Mouse (Mus musculus) MEL (cell line): ENCODE measurements around the gene Msi2. TPM values are rescaled to one million over a fixed set of nuclear protein-coding genes. Genes with fewer than 3 reads are reported as not detected.

Experiments
- DNase-seq: peaks from one replicate; pipeline ENCODE4 v3.0.0; 2011; ENCODE audit warnings: low read depth, low spot score
- H3K27ac ChIP-seq: 2 replicates; pipeline ENCODE4 v1.5.1; 2012; ENCODE audit warnings: low read depth, mild to moderate bottlenecking, control low read depth, low read length, moderate library complexity; ENCODE audit not compliant: control insufficient read depth
- H3K27me3 ChIP-seq, 2 experiments: fragments of 150-350 bp in 1 of 2; sonication (generic) in 1 of 2; 2 replicates each; pipeline ENCODE4 v1.6.1; 2012; ENCODE audit warnings: low read length in 2 of 2, mild to moderate bottlenecking in 2 of 2, improper control_type of control experiment in 1 of 2, moderate library complexity in 1 of 2; ENCODE audit not compliant: insufficient read depth in 2 of 2, control insufficient read depth in 1 of 2
- H3K36me3 ChIP-seq, 2 experiments: 2 replicates each; pipeline ENCODE4 v1.6.1; 2012 to 2014; ENCODE audit warnings: low read length in 2 of 2, improper control_type of control experiment in 1 of 2, inconsistent platforms in 1 of 2, mild to moderate bottlenecking in 1 of 2; ENCODE audit not compliant: insufficient read depth in 2 of 2, control insufficient read depth in 1 of 2
- H3K4me1 ChIP-seq, 2 experiments: fragments of 150-350 bp in 1 of 2; sonication (generic) in 1 of 2; 2 replicates each; pipeline ENCODE4 v1.6.1; 2012; ENCODE audit warnings: low read length in 2 of 2, improper control_type of control experiment in 1 of 2, mild to moderate bottlenecking in 1 of 2; ENCODE audit not compliant: insufficient read depth in 2 of 2, control insufficient read depth in 1 of 2
- H3K4me3 ChIP-seq, 2 experiments: fragments of 150-350 bp in 1 of 2; sonication (generic) in 1 of 2; 2 replicates each; pipeline ENCODE4 v1.5.1; 2012; ENCODE audit warnings: low read depth in 2 of 2, low read length in 2 of 2, mild to moderate bottlenecking in 2 of 2, moderate library complexity in 2 of 2, control low read depth in 1 of 2, improper control_type of control experiment in 1 of 2; ENCODE audit not compliant: control insufficient read depth in 1 of 2, insufficient read depth in 1 of 2
- H3K79me2 ChIP-seq: 2 replicates; pipeline ENCODE4 v1.6.1; 2012; ENCODE audit warnings: mild to moderate bottlenecking, low read length, moderate library complexity; ENCODE audit not compliant: control insufficient read depth, poor library complexity, insufficient read depth
- H3K9ac ChIP-seq: 2 replicates; pipeline ENCODE4 v1.6.1; 2012; ENCODE audit warnings: low read depth, mild to moderate bottlenecking, control low read depth, low read length, moderate library complexity; ENCODE audit not compliant: control insufficient read depth, poor library complexity, severe bottlenecking
- H3K9me3 ChIP-seq: fragments of 150-350 bp; sonication (generic); replicated peaks from 2 replicates; pipeline ENCODE4 v1.6.1; 2012; ENCODE audit warnings: mild to moderate bottlenecking, low read length, improper control_type of control experiment, moderate library complexity; ENCODE audit not compliant: insufficient read depth
- BHLHE40 ChIP-seq: IDR thresholded peaks from 2 replicates; pipeline ENCODE4 v1.6.1; 2012; ENCODE audit warnings: low read depth, mild to moderate bottlenecking, inconsistent platforms, low read length, improper control_type of control experiment, borderline replicate concordance
- CHD2 ChIP-seq: IDR thresholded peaks from 2 replicates; pipeline ENCODE4 v1.6.1; 2011; ENCODE audit warnings: low read length, improper control_type of control experiment
- CTCF ChIP-seq, 3 experiments: IDR thresholded peaks in 2 of 3; conservative IDR thresholded peaks in 1 of 3; 2 replicates each; pipeline ENCODE4 v1.5.1; 2011 to 2012; ENCODE audit warnings: low read length in 3 of 3, low read depth in 2 of 3, mild to moderate bottlenecking in 2 of 3, improper control_type of control experiment in 1 of 3, inconsistent platforms in 1 of 3, mixed read lengths in 1 of 3, moderate library complexity in 1 of 3; ENCODE audit not compliant: control insufficient read depth in 1 of 3, insufficient read depth in 1 of 3, poor library complexity in 1 of 3, severe bottlenecking in 1 of 3
- E2F4 ChIP-seq: IDR thresholded peaks from 2 replicates; pipeline ENCODE4 v1.6.1; 2011; ENCODE audit warnings: low read depth, low read length, improper control_type of control experiment, borderline replicate concordance
- ETS1 ChIP-seq: IDR thresholded peaks from 2 replicates; pipeline ENCODE4 v1.6.1; 2012; ENCODE audit warnings: low read depth, mild to moderate bottlenecking, inconsistent platforms, low read length, improper control_type of control experiment, moderate library complexity
- GABPA ChIP-seq: IDR thresholded peaks from 2 replicates; pipeline ENCODE4 v1.6.1; 2012; ENCODE audit warnings: low read depth, mild to moderate bottlenecking, inconsistent platforms, low read length, improper control_type of control experiment, moderate library complexity
- JUND ChIP-seq: IDR thresholded peaks from 2 replicates; pipeline ENCODE4 v1.6.1; 2011; ENCODE audit warnings: low read depth, mild to moderate bottlenecking, improper control_type of control experiment, low read length
- KAT2A ChIP-seq: conservative IDR thresholded peaks from 2 replicates; pipeline ENCODE4 v1.6.1; 2012; ENCODE audit warnings: low read depth, low read length, improper control_type of control experiment, inconsistent platforms
- MAX ChIP-seq: IDR thresholded peaks from 2 replicates; pipeline ENCODE4 v1.6.1; 2011; ENCODE audit warnings: low read length, improper control_type of control experiment
- MEF2A ChIP-seq: IDR thresholded peaks from 2 replicates; pipeline ENCODE4 v1.6.1; 2014; ENCODE audit warnings: low read depth, mild to moderate bottlenecking, inconsistent platforms, low read length, improper control_type of control experiment; ENCODE audit not compliant: poor library complexity, insufficient replicate concordance, severe bottlenecking; ENCODE audit errors: extremely low read depth
- MXI1 ChIP-seq: IDR thresholded peaks from 2 replicates; pipeline ENCODE4 v1.6.1; 2011; ENCODE audit warnings: mild to moderate bottlenecking, low read depth, low read length, improper control_type of control experiment
- MYB ChIP-seq: IDR thresholded peaks from 2 replicates; pipeline ENCODE4 v1.6.1; 2011; ENCODE audit warnings: mild to moderate bottlenecking, low read depth, low read length, improper control_type of control experiment
- MYC ChIP-seq: IDR thresholded peaks from 2 replicates; pipeline ENCODE4 v1.6.1; 2011; ENCODE audit warnings: low read depth, mild to moderate bottlenecking, low read length, improper control_type of control experiment, moderate library complexity
- NELFE ChIP-seq: IDR thresholded peaks from 2 replicates; pipeline ENCODE4 v1.6.1; 2011; ENCODE audit warnings: low read depth, low read length, improper control_type of control experiment
- NRF1 ChIP-seq: IDR thresholded peaks from 2 replicates; pipeline ENCODE4 v1.6.1; 2014; ENCODE audit warnings: low read depth, mild to moderate bottlenecking, inconsistent platforms, low read length, improper control_type of control experiment, moderate library complexity; ENCODE audit not compliant: poor library complexity, insufficient read depth, severe bottlenecking
- POLR2AphosphoS2 ChIP-seq: IDR thresholded peaks from 2 replicates; pipeline ENCODE4 v1.6.1; 2011; ENCODE audit warnings: low read length, improper control_type of control experiment
- POLR2AphosphoS5 ChIP-seq: IDR thresholded peaks from 2 replicates; pipeline ENCODE4 v1.6.1; 2012; ENCODE audit warnings: low read depth, borderline replicate concordance, mild to moderate bottlenecking, inconsistent platforms, low read length, moderate library complexity, mixed read lengths
- SIN3A ChIP-seq: IDR thresholded peaks from 2 replicates; pipeline ENCODE4 v1.6.1; 2012; ENCODE audit warnings: low read length, improper control_type of control experiment, inconsistent platforms
- SMC3 ChIP-seq: IDR thresholded peaks from 2 replicates; pipeline ENCODE4 v1.6.1; 2011; ENCODE audit warnings: low read depth, low read length, improper control_type of control experiment
- TBP ChIP-seq: IDR thresholded peaks from 2 replicates; pipeline ENCODE4 v1.8.0; 2011; ENCODE audit warnings: low read depth, low read length, improper control_type of control experiment
- TCF12 ChIP-seq: IDR thresholded peaks from 2 replicates; pipeline ENCODE4 v1.6.1; 2014; ENCODE audit warnings: low read depth, mild to moderate bottlenecking, inconsistent platforms, low read length, improper control_type of control experiment, moderate library complexity
- UBTF ChIP-seq: IDR thresholded peaks from 2 replicates; pipeline ENCODE4 v1.6.1; 2012; ENCODE audit warnings: low read depth, mild to moderate bottlenecking, inconsistent platforms, low read length, improper control_type of control experiment, moderate library complexity, borderline replicate concordance; ENCODE audit not compliant: insufficient read depth
- USF1 ChIP-seq: IDR thresholded peaks from 2 replicates; pipeline ENCODE4 v1.6.1; 2014; ENCODE audit warnings: low read depth, mild to moderate bottlenecking, inconsistent platforms, low read length, improper control_type of control experiment, moderate library complexity
- USF2 ChIP-seq, 2 experiments: IDR thresholded peaks; 2 replicates each; pipeline ENCODE4 v1.6.1; 2011 to 2012; ENCODE audit warnings: improper control_type of control experiment in 2 of 2, low read length in 2 of 2, borderline replicate concordance in 1 of 2, inconsistent platforms in 1 of 2, low read depth in 1 of 2, mild to moderate bottlenecking in 1 of 2; ENCODE audit not compliant: insufficient read depth in 1 of 2
- ZKSCAN1 ChIP-seq: IDR thresholded peaks from 2 replicates; pipeline ENCODE4 v1.6.1; 2012; ENCODE audit warnings: low read depth, mild to moderate bottlenecking, inconsistent platforms, low read length, improper control_type of control experiment, moderate library complexity
- polyA plus RNA-seq, 2 experiments: library from polyadenylated mRNA; stranded (reverse) in 1 of 2; unstranded in 1 of 2; fragments of >175 nt in 1 of 2; fragments of >200 nt in 1 of 2; gene quantifications; 2 replicates each; pipeline versions ENCODE4 v1.2.1 to v1.2.4; 2012; ENCODE audit warnings: low replicate concordance in 2 of 2, low read depth in 1 of 2; ENCODE audit not compliant: insufficient read length in 2 of 2, insufficient read depth in 1 of 2, missing spikeins in 1 of 2
- total RNA-seq: library from RNA; depleted of rRNA; stranded (reverse); fragments of 300-350 nt; gene quantifications from 2 replicates; pipeline ENCODE4 v1.2.3, GENCODE M21; 2012

Gene Msi2
- total and polyA plus RNA-seq, 3 experiments = 16.2 to 29.7 TPM; not detected in 1

DNA sequence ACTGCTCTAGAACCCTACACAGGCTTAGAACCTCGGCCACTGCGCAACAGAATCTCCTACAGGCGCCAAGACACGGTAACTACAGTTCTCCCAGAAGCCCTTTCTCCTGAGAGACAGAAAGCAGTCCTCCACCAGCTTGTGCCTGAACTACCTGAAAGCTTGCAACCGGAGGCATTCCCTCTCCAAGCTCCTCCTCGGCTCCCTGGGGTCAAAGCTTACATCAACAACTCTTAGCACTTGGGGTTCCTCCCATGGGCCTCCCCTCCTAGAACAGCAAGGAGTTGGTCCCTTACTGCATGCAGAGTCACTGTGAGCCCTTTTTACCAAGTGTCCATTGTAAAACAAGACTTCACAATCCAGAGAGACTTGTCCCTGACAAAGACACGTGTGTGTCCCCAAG lies 49.2 kb downstream of the Msi2 start:
- Histone ChIP-seq H3K27ac (no peak overlapping the region), H3K4me1 (no peaks in the 10 kb centered on the region), H3K4me3 (no peak overlapping the region), H3K9ac (no peak overlapping the region), H3K36me3 (no peaks in the 10 kb centered on the region; a peak in 1 of 4 replicates), H3K9me3 (no peaks in the 10 kb centered on the region)
- DNase-seq = no peak
- no peak for TF ChIP-seq ZKSCAN1
- no peak for TF ChIP-seq MXI1
- no peak for TF ChIP-seq SIN3A
- no peak for TF ChIP-seq POLR2AphosphoS2
- TF ChIP-seq JUND = no peak
- TF ChIP-seq TBP = no peak
- TF ChIP-seq BHLHE40 = no peak
- no peak for TF ChIP-seq CTCF (IDR thresholded peaks at IDR 0.05 in 2 of 3, conservative IDR thresholded peaks at IDR 0.05 in 1 of 3; ENCODE audit: control insufficient read depth in 1 of 3, insufficient read depth in 1 of 3, low read depth in 2 of 3, low read length in 3 of 3, poor library complexity in 1 of 3, severe bottlenecking in 1 of 3)
- TF ChIP-seq E2F4 = no peak
- TF ChIP-seq MYC = no peak
- TF ChIP-seq MYB = no peak
- TF ChIP-seq, all 39 proteins: peak for 0
- no peaks in the 10 kb centered on the region for H3K27me3 ChIP-seq
- no peaks in the 10 kb centered on the region for H3K79me2 ChIP-seq

DNA sequence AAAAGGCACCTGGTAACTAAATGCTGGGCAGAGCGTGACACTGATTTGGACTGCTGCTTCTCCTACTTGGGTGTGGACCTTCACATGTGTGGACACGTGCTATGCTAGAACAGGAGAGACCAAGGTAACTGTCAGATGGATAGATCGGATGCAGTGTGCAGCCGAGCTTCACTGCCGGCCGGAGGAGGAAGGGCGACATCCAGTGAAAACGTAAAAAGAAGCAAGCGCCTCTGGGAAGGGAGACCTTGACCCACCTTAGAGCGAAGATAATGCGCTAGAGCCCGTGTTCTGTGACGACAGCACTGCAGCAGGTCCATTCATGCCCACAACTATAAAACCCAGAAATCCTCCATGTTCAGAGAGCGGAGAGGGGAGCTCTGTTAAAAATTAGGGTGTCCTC lies 50.0 kb downstream of the Msi2 start:
- DNase-seq = no peak
- no peaks in the 10 kb centered on the region for H3K4me1 ChIP-seq
- H3K27me3 ChIP-seq = no peaks in the 10 kb centered on the region
- H3K4me3 ChIP-seq = no peak overlapping the region
- no peaks in the 10 kb centered on the region for H3K79me2 ChIP-seq
- no peak overlapping the region for H3K9ac ChIP-seq
- TF ChIP-seq SMC3 (no peak), MXI1 (no peak), POLR2AphosphoS2 (no peak), USF2 (IDR thresholded peaks at IDR 0.05; ENCODE audit: borderline replicate concordance in 1 of 2, insufficient read depth in 1 of 2, low read depth in 1 of 2, low read length in 2 of 2) (no peak), NRF1 (no peak), MYB (no peak)
- no peak overlapping the region for H3K27ac ChIP-seq
- H3K9me3 ChIP-seq = no peaks in the 10 kb centered on the region
- peaks cover 0 to 3% of the 10 kb centered on the region in 2 experiments; a peak in 2 of 4 replicates for H3K36me3 ChIP-seq

DNA sequence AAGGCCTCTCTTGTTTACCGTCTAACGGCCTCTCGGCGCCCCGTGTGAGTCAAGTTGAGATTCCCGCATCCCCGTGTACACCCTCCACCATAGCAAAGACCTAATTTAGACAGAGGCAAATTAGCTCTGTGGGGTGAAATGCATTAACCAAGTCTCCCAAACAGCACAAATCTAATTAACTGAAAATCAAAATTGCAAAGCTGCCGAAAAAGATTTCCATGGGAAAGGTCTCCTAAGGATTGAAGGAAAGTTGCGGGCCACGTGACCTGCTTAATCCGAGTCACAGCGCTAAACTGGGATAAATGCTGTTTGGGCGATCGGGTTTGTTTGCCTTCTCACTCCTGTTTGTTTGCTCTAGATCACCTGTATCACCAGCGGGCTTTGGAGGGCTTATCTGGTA lies 52.5 kb downstream of the Msi2 start:
- Histone ChIP-seq H3K4me1 (no peaks in the 10 kb centered on the region), H3K4me3 (no peak overlapping the region), H3K36me3 (peaks cover 0 to 3% of the 10 kb centered on the region in 2 experiments; a peak in 2 of 4 replicates), H3K9me3 (no peaks in the 10 kb centered on the region), H3K27ac (no peak overlapping the region), H3K27me3 (no peaks in the 10 kb centered on the region), H3K9ac (no peak overlapping the region), H3K79me2 (no peaks in the 10 kb centered on the region)
- no peak for DNase-seq
- no peak for TF ChIP-seq UBTF
- no peak for TF ChIP-seq USF1
- TF ChIP-seq JUND = no peak
- no peak for TF ChIP-seq MEF2A
- TF ChIP-seq MAX = no peak
- TF ChIP-seq E2F4 = no peak
- no peak for TF ChIP-seq NELFE
- no peak for TF ChIP-seq NRF1
- no peak for TF ChIP-seq KAT2A
- TF ChIP-seq CHD2 = no peak
- TF ChIP-seq GABPA = no peak
- TF ChIP-seq ETS1 = no peak
- no peak for TF ChIP-seq BHLHE40
- TF ChIP-seq MXI1 = no peak
- TF ChIP-seq POLR2AphosphoS5 = no peak
- no peak for TF ChIP-seq TBP
- TF ChIP-seq TCF12 = no peak
